Mouse (Mus musculus): ENCODE results near the gene Sh3bp4.

Gene Sh3bp4

GRCm38 (mm10) chr1:89094416-89094815 is 24.2 kb downstream of the Sh3bp4 start:
- no peak for DNase-seq

GRCm38 (mm10) chr1:89095642-89096424 is 25.6 kb downstream of the Sh3bp4 start:
- DNase-seq = no peak

DNA sequence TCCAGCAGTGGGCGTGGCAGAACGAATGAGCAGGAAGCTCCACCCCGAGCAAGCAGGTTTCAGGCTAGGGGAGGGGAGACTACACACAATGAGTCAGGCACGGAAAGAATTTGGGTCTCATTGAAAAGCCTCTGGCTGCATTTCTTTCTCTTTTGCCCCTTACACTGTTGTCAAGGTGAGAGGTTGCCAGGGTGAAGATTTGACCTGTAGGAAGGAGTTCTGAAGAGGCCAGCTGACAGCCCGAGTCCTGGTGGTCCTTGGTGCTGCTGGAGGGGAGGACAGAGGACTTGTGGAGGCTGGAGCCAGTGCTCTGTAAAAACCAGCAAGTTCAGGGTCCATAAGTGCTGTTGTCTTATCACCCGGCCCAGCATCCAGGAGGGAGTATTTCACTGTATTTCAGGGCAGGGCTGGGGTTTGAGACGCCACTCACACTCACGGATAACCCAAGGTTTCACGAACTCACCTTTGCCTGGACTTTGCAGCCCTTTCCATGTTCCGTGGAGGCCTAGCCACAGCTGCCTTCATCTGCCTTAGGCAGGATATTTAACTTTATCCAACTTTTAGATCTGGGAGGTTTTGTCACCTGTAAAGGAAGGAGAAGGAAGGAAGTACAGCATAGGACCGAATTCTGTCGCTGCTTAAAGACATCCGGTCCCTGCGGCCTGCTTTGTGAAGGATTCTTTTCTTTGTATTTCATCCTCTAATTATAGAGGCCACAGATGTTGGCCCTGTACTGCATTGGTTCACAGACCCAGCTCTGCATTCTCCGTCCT is 32.2 kb downstream of the Sh3bp4 start:
- no peak for DNase-seq

- DNase-seq = no peak
These were observed 32.7 kb downstream of the Sh3bp4 start for GRCm38 (mm10) chr1:89103004-89103263.

DNA sequence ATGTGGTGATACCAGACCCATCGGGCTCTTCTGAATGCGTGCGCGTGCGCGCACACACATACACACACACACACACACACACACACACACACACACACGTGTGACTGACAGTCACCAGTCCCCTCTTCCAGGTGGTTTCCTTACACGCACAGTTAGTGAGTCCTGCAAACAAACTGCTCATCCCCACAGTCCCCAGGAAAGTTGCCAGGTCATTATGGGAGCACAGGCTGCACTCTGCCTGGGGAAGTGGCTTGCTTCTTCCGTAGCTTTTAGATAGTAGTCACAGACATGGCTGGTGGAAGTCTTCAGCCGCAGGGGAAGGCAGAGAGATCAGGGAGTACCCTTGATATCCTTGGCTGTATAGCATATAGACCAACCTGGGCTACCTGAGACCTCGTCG is 33.3 kb downstream of the Sh3bp4 start:
- no peak for DNase-seq

DNA sequence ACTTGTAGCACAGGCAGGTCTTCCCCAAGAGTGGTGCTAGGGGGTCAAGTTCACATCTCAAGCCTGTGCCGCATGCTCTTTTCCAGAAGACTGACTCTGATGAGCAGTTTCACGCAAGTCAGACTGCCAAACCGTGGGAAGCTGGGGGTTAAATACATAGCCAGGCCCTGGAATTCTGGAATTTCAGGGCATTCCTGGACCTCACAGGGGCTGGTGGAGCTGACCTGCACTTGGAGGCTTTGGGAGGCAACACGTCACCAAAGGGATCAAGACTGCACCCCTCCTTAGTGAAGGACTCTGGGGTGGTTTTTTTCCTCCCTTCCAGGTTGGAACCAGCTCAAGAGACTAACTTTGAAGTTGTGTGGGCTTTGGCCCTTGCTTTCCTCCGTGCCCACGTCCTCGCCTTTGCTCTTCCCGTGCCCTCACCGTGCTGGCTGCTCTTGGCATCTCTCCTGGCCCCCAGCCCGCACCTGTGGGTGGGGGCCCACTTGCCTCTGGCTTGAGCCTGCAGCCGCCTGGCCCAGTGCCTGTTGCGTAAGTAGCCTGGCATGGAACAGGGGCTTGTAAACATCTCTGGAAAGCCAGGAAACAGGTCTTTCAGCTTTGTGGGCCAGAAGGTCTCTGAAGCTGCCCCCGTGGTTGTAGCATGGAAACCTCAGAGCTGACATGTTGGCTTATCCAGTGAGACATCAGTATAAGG is 34.0 kb downstream of the Sh3bp4 start:
- no peak for DNase-seq

GRCm38 (mm10) chr1:89105891-89106830 is 35.9 kb downstream of the Sh3bp4 start:
- no peak for DNase-seq

GRCm38 (mm10) chr1:89107466-89107865 is 37.3 kb downstream of the Sh3bp4 start:
- no peak for DNase-seq

DNA sequence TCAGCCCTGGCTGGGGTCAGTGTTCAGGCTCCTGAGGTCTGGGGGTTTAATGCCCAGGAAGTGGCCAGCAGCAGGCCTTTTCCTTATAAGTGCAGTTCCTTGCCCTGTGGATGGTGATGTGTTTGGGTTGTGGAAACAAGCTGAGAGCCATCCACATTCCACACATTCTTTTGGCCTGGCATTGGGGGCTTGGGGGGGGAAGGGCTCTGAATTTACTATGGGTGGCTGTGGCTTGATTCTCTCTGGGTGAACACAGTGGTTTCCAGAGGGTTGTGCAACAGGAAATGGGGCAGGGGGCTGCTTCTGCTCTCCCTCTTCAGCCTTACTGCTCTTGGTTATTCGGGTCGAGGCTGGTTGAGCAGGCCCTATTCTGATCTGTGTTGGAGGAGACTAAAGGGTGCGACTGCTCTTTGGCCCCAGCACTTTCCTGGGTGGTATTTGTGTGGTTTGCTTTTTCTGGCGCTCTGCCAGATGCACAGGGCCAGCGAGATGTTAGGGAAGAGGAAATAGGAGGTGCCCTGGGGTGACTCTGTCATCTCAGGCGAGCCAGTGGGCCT is 38.2 kb downstream of the Sh3bp4 start:
- DNase-seq = no peak

DNA sequence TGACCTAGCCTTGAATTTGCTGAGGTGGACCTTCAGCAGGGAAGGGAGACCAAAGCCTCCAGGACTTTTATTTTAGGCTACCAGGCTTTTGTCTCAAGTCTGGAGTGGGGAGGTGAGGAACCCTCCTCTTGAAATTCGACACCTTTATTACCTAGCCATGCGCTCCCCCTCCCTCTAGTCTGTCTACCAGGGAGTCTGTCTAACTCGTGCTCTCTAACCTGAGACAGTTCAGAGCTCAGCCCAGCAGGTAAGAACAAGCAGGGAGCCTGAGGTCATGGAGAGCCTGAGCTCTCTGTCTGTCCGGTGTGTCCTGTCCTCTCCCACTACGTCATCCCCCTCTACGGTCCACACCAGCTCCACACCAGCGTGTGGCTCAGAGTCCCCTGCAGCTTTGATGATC is 39.6 kb downstream of the Sh3bp4 start:
- no peak for DNase-seq

- DNase-seq = no peak
These were observed 40.7 kb downstream of the Sh3bp4 start for GRCm38 (mm10) chr1:89110767-89111534.

GRCm38 (mm10) chr1:89112544-89112943 is 42.3 kb downstream of the Sh3bp4 start:
- no peak for DNase-seq

DNA sequence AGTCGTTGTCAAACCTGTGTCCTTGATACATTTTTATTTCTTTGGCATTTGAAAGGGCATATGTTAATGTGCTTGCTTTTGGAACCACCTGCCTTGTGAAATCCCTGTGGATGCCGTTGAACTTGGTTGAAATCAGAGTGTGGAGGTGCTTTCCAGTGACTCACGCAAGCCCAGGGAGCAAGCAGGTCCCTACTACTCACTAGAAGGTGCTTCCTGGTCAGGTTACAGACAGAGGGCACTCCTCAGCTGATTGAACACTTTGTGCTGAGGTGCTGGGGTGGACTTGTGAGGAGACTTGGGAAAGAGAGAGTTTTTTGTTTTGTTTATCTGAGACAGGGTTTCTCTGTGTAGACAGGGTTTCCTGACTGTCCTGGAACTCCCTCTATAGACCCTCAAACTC is 43.5 kb downstream of the Sh3bp4 start:
- no peak for DNase-seq

GRCm38 (mm10) chr1:89117062-89117461 is 46.8 kb downstream of the Sh3bp4 start:
- DNase-seq = no peak

GRCm38 (mm10) chr1:89118076-89118475 is 47.9 kb downstream of the Sh3bp4 start:
- DNase-seq = no peak

GRCm38 (mm10) chr1:89118836-89119235 is 48.6 kb downstream of the Sh3bp4 start:
- DNase-seq = no peak

GRCm38 (mm10) chr1:89120290-89120689 is 50.1 kb downstream of the Sh3bp4 start:
- no peak for DNase-seq

GRCm38 (mm10) chr1:89121466-89121865 is 51.3 kb downstream of the Sh3bp4 start:
- no peak for DNase-seq

DNA sequence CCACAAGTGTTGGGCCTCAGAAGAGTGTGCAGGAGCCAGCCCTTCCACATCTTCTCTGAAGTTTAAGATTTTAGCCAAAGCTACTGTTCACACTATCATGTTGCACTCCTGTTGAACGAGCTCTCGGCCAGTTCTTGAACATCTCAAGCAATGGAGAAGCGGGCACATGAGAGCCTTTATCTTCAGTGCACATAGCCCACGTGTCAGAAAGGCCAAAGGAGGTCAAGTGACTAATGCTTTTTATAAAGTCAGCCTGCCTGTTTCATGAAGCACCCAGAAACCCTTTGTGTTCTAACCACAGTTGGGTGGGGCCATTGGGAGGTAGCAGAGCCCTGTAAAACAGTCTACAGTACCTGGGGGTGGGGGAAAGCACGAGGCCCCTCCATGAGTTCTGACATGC is 52.2 kb downstream of the Sh3bp4 start:
- no peak for DNase-seq

DNA sequence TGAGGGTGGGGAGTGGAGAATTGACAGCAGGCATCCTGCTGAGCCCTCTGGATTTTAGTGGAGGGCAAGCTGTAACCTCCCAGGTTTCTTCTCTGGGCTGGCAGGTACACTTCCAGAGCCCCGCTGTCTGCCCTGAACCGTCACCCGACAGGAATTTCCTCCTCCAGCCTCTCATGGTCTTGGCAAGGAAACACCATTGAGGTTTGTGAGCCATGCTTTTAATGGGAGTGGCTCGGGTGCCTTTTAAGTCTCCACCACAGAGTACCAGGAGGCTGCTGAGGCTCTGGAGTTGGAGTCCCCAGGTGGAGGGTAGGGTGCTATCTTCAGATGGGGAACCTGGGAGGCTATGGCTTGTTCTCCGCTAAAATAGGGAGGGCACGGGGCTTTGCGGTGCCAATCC is 53.9 kb downstream of the Sh3bp4 start:
- DNase-seq = no peak

- no peak for DNase-seq
These were observed 56.9 kb downstream of the Sh3bp4 start for GRCm38 (mm10) chr1:89127163-89127562.

DNA sequence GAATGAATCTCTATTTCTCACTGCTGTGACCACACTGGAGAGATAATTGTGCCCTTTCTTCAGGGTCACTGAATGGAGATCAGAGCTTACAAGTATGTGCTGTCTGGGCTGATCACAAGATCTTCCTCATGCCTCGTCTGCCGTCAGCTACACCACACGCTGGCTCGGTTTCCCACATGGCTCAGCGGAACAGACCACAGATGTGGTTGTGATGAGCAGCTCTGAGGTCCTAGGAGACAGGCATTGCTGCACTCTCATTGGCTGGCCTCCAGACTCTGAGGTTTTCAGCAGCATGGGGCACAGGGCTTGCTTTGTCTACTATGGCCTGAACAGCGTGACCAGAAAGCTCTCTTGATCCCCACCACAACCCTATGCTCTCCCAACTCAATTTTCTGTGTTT is 60.2 kb downstream of the Sh3bp4 start:
- peak; percentile 21 for DNase-seq
